Mouse (Mus musculus): ENCODE results near the gene Selenom.
A peak's percentile ranks its signal among the peaks of the same experiment; 100 is the strongest.

Gene Selenom

DNA sequence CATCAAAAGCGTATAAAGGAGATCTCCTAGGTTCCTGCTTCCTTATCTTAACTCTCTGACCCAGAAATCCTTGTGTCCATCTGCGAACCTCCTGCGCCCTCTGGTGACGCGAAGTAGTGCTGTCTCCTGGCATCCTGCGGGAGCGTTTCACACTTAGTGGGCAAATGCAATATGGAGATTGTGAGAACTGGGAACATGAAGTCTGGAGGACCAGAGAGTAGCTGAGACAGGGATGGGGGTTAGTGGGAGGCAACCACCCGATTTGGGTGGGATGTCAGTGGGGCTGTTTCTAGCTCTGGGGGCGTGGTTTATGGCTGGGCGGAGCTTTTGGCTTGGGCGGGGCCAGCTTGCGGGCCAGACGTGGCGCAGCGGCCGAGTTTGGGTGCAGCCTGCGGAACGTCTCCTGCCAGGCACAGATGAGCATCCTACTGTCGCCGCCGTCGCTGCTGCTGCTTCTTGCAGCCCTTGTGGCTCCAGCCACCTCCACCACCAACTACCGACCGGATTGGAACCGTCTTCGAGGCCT is at the start of gene Selenom:
TSS of gene Selenom (plus strand) at position 156 of the 526 bp plus-strand sequence.
- DNase-seq: peak; percentile 87 to 92

GRCm38 (mm10) chr11:3471448-3471850 is 43.0 kb upstream of the Selenom start:
- peak; percentile 62 to 65 for DNase-seq

DNA sequence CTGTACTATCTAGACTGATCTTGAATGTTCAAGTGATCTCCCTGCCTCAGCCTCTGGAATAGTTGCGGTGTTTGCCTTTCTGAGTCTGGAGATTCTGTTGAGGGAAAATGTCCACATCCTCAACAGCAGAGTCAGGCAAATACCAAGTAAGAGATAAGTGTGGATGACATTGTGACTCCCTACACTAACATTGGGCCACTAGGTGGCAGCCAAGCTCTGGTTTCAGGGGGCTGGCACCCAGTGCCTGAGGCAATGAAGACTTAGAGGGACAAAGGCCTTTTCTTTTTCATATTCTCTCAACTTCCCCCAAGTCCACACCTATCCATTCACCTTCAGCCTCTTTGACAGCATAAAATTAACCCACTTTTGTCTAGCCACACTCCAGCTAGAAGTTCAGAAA is 42.0 kb upstream of the Selenom start:
- DNase-seq: peak; percentile 67 to 88

DNA sequence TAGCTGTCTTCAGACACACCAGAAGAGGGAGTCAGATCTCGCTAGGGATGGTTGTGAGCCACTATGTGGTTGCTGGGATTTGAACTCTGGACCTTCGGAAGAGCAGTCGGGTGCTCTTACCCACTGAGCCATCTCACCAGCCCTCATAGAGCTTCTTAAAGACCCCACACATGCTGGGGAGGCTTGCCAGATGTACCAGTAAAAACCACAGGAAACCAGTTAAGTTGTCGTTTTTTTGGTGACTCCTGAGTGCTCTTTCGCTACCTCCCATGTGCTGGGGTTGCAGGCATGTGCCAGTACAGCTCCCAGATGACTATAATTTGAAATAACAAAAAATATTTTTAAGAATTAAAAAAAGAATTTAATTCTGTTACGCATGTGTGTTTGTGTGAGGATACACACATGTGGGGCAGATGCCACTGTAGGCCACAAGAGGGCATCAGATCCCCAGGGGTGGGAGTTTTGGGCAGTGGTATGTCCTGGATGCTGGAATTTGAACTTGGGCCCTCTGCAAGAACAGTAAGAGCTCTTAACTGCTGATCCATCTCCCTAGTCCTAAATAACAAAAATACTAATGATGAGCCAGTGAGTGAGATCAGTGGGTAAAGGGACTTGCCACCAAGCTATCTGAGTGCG is 39.9 kb upstream of the Selenom start:
- DNase-seq: peak in 1 of 2 experiments; percentile 52

DNA sequence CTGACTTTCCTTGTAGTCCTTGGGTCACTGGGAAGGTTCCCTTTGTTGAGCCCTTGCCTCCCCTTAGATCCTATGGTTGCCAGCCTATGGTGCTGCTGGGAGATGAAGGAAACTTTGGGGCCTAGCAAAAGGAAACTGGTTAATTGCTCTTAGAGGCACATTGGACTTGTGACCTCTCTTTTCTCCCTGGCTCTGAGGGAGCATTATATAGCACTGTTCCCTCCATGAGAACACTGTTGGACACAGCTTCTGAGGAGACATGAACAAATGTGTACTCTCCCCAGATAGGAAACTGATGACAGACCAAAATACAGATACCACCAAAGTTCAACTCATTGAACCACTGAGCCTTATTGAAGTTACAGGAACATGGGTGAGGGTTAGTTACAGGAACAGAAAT is 39.0 kb upstream of the Selenom start:
- DNase-seq: no peak

GRCm38 (mm10) chr11:3483980-3484642 is 30.4 kb upstream of the Selenom start:
- no peak for DNase-seq

GRCm38 (mm10) chr11:3486349-3486748 is 28.1 kb upstream of the Selenom start:
- DNase-seq: no peak

DNA sequence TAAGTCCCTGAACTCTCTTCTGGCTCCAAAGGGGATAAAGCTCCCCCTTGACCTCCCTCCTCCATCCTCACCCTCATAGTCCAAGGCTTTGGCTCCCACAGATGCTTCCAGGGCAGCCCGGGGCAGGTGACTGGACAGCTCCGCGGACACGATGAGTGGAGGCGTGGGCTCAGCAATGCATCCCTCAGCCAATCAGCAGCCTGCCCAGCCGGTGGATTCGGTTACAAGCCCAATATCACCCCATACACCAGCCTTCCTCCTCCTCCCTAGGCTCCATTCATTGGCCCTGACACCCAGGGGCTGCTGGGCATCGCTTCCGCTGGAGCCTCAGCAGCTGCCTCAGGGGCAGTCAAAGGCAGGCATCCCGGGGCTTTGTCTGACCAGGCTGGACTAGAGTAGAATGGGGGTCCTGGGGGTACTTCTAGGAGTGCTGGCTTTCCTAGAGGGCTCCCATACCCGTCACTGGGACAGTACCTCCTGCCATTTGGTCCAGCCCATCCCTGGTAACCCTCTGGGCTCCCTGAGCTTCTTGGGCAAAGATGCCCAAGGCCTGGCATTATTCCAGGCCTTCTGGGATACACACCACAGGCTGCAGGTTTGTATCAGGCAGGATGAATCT is 26.4 kb upstream of the Selenom start, which contains the start of gene Pla2g3:
TSS of gene Pla2g3 (plus strand) at position 333 of the 619 bp plus-strand sequence.
- DNase-seq: no peak

DNA sequence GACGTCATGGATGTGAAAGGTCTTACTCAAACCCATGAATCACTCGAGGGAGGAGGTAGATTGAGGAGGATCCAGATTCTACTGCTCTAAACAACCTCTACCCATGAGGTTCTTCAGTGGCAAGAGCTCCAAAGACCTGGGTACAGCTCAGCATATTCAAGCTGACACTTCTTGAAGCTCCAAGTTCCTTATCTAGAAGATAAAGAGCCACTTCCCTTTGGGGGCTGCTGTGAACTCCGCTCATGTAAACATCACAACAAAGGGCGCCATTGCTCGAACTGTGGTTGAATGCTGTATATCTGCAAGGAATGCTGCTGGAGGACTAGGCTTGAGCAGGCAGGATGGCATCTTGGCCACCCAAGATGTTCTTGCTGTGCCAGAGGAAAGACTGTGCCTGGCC is 25.4 kb upstream of the Selenom start:
- DNase-seq: no peak

- no peak for DNase-seq
Observed at GRCm38 (mm10) chr11:3492748-3493147, 21.7 kb upstream of the Selenom start.

- no peak for DNase-seq
Observed at GRCm38 (mm10) chr11:3494857-3495256, 19.6 kb upstream of the Selenom start.

DNA sequence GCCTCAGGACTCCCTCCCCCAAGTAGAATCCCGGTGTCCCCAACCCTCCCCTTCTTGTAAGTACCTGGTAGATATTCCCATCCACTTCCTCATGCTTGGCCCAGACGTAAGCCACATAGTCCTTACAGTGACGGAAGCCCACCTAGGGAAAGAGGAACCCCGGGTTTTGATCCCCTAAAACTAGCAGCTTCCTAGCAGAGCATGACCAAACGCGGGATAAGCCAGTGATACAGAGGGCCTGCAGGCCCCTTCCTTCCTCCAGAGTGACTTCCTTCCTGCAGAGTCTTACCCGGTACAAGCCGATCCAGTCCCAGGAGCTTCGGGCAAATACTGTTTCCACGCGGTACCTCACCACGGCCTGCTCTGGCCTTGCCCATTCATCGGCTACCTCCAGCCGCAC is 19.0 kb upstream of the Selenom start:
- DNase-seq: no peak

DNA sequence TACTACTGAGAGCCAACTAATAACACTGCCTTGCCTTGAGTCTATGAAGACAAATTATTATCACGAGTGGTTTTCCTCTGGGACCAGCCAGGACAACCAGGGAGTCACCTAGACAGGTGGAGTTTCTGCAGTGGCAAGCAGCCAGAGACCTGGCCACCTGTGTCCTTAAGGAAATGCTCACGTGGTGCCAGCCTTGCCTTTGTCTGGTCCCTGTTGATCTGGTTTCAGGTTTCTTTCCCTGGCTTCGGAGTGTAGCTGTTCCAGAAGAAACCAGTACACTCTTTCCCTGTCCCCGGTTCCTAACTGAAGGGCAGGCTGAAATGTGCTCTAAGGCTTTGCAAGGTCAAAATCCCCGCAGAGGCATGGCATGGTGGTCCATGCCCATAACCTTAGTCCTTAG is 17.7 kb upstream of the Selenom start:
- DNase-seq: peak; percentile 59 to 72

- DNase-seq: no peak
Observed at GRCm38 (mm10) chr11:3497296-3497695, 17.2 kb upstream of the Selenom start.

DNA sequence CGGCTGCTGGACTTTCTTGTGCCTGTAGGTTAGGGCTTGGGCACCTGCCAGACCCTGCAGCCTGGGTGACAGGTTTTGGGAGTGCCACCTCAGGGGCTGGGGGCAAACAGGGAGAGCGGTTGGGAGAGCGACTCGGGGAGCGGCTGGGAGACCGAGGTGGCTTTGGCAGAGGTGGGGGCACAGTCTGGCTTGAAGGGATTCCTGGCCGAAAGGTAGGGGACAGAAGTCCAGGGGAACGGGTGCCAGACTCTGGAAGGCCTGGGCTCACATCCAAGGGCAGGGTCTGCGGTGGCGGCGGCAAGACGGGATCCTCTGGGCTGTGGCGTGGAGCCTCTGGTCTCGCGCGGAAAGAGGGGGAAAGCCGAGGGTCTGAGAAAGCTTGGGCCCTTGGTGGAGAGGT is 12.4 kb upstream of the Selenom start:
- peak in 1 of 2 experiments; percentile 44 for DNase-seq

DNA sequence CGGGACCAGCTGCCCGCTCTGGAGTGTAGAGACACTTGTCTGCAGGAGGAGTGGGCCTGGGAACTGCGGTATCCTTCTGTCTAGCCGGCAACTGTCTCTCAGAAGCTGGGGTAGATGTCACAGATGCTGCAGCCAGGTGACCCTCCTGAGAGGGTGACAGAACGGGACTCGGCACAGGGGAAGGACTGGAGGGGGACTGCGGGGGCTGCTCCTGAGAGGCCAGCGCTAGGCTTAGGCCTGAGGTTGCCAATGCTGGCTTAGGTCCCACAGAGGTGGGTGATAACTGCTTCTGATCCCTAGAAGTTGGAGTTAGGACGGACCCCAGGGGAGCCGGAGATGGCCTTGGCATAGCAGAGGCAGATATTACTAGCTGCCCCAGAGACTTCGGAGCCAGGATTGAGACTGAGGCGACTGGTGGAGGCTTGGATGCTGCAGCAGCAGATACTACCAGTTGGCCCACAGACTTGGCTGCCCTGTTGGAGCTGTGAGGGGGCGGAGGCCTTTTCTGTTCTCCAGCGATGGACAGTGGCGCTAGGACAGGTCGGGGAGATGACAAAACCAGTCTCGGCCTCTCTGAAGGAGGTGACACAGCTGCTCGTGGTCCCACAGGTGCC is 11.9 kb upstream of the Selenom start:
- no peak for DNase-seq

DNA sequence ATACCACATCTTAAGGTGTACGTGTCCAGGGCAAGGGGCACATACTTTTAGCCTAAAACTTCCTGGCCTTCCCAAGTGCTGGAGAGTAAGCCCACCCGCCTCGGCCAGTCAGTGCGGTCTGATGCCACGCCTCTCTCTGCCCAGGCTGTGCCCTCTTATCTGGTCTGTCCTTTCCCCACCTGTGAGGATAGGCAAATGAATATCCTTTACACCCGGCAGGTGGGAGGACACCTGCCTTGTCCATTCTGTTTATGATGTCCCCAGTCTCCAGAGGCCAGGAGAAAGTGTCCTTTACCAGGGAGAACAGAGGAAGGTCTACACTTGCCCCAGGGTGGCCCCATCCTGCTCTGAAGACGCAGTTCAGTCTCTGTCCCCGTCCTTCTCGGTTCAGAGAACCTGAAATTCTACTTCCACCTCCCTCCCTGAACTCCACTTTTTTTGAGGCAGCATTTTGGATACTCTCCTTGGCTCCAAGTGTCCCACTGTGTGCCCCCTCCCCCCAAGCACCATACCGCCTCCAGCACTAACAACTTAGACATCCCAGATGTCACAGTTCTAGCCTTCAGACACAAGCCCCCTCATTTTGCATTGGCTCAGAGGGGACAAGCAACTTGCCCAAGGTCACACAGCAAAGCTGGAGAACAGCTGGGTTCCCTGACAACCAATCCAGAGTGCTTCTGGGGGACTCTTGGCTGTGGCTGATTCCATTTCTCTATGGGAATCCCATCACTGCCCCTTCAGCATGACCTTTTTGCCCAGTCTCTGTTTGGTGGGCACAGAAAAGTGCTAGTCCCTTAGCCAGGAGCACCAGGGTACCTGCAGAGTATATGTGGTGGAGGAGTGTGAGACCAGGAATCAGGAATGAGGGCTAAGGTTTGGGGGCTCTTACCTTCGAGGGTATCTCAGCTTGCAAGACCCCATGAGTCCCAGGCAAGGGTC is 10.5 kb upstream of the Selenom start:
- no peak for DNase-seq

- no peak for DNase-seq
Observed at GRCm38 (mm10) chr11:3508226-3508625, 6.3 kb upstream of the Selenom start.

- DNase-seq: peak; percentile 52 to 71
Observed at GRCm38 (mm10) chr11:3509181-3510085, 5.1 kb upstream of the Selenom start.

DNA sequence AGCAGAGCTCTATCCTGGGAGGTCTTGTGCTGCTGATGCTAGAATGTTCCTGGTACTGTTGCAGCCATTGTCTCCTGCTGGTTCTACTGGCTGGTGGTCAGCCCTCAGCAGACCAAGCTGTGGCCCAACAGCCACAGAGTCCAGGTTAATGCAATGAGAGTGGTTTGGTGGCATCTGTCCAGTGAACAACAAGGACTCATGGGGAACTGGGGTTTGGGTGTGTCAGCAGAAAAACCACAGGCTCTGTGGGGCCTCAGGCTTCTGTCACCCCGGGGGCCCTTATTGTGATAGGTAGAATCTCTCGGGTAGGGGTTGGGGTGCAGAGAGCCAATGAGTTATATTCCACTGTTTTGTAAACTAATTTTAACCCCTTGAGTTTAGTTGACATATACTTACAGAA is 4.2 kb upstream of the Selenom start:
- no peak for DNase-seq

DNA sequence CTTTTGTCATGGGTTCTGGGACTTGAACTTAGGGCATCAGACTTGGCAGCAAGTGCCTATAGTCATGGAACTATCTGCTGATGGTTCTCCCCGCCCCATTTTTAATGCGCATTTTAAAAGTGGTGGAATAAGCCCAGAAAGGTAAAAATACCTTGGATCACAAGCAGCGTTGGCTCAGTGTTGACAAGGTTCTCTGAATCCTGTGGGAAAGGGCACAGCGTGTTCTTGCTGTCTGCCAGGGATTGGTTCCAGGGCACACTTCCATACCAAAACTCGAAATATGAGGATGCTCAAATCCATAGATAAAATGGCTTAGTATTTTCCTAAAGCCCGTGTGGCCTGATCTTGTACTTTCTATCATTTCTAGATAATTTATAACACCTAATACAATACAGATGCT is 1.2 kb upstream of the Selenom start:
- no peak for DNase-seq
